Mouse (Mus musculus) forebrain, embryonic 16.5 days (tissue): ENCODE measurements around the gene Stxbp1. TPM values are rescaled to one million over a fixed set of nuclear protein-coding genes. Genes with fewer than 3 reads are reported as not detected.

Experiments used
- ATAC-seq: fragments of 200-750 bp; cut with Nextera tagmentation; 2 replicates; pipeline ENCODE4 v1.8.0; 2017; ENCODE audit warnings: mild to moderate bottlenecking, moderate library complexity
- H3K27ac ChIP-seq: fragments of 300-500 bp; sonication (generic); 2 replicates; pipeline ENCODE4 v1.5.1; 2014; ENCODE audit warnings: low read length, control low read depth
- H3K27me3 ChIP-seq: fragments of 300-500 bp; sonication (generic); replicated peaks from 2 replicates; pipeline ENCODE4 v1.6.1; 2014; ENCODE audit warnings: low read length; ENCODE audit not compliant: control insufficient read depth, insufficient read depth
- H3K36me3 ChIP-seq: fragments of 300-500 bp; sonication (generic); 2 replicates; pipeline ENCODE4 v1.6.1; 2014; ENCODE audit not compliant: control insufficient read depth, insufficient read depth
- H3K4me1 ChIP-seq: fragments of 300-500 bp; sonication (generic); replicated peaks from 2 replicates; pipeline ENCODE4 v1.6.1; 2014; ENCODE audit warnings: low read length; ENCODE audit not compliant: control insufficient read depth, insufficient read depth
- H3K4me2 ChIP-seq: fragments of 300-500 bp; sonication (generic); 2 replicates; pipeline ENCODE4 v1.6.1; 2014; ENCODE audit warnings: mild to moderate bottlenecking, low read length, control low read depth
- H3K4me3 ChIP-seq: fragments of 300-500 bp; sonication (generic); replicated peaks from 2 replicates; pipeline ENCODE4 v1.5.1; 2014; ENCODE audit warnings: mild to moderate bottlenecking, low read length, control low read depth
- H3K9ac ChIP-seq: fragments of 300-500 bp; sonication (generic); replicated peaks from 2 replicates; pipeline ENCODE4 v1.6.1; 2014; ENCODE audit warnings: low read depth, low read length, control low read depth
- H3K9me3 ChIP-seq: fragments of 300-500 bp; sonication (generic); 2 replicates; pipeline ENCODE4 v1.6.1; 2016; ENCODE audit warnings: low read length; ENCODE audit not compliant: control insufficient read depth
- WGBS: fragments of 180-500 bp; shearing (Covaris S2); extraction: QIAGEN DNeasy Blood & Tissue Kit; methylation state at CpG from one replicate; pipeline ENCODE4 v1.1.7; 2014; 5-methylcytosine and 5-hydroxymethylcytosine counted together
- polyA plus RNA-seq: library from polyadenylated mRNA; unstranded; fragments of >200 nt; fragmentation: Nextera tagmentation; extraction: Ambion mirVana; gene quantifications from 2 replicates; pipeline ENCODE4 v1.2.1, GENCODE M21; 2015

Gene Stxbp1
- polyA plus RNA-seq, 1 experiment from 2014 or later, result 251 TPM

DNA sequence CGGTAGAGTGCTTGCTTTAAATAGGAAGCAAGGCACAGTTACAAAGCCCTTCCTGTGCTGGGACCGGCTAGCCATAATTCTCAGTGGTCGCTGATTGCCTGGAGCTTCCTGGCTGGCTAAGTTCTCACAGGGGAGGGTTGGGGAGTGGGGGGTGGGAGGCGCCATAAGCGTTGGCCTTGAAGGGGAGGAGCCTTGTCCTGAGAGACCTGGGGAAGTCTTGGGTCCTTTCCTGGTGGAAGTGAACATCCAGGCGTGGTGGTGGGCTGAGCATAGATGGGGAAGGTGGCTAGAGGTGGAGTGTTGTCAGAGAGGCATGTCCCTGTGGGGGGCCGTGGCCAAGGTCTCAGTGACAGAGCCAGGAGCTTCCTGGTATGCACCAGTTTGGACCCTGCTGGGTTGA, 37.7 kb upstream of the Stxbp1 start:
- no peak overlapping the region for H3K4me3 ChIP-seq
- no peak overlapping the region for H3K9ac ChIP-seq
- peaks cover 21% of the 10 kb centered on the region for H3K4me1 ChIP-seq
- no peak overlapping the region for H3K4me2 ChIP-seq
- no peak for ATAC-seq
- WGBS, result 39% methylated on average over 7 of the region's 7 CpGs
- H3K27ac ChIP-seq, result no peak overlapping the region
- no peaks in the 10 kb centered on the region for H3K27me3 ChIP-seq
- H3K36me3 ChIP-seq, result no peaks in the 10 kb centered on the region
- H3K9me3 ChIP-seq, result no peaks in the 10 kb centered on the region

GRCm38 (mm10) chr2:32882283-32883043, 35.4 kb upstream of the Stxbp1 start:
- Histone ChIP-seq H3K36me3 (no peaks in the 10 kb centered on the region), H3K9me3 (no peaks in the 10 kb centered on the region), H3K27me3 (no peaks in the 10 kb centered on the region), H3K9ac (no peak overlapping the region), H3K4me1 (peaks cover 36% of the 10 kb centered on the region), H3K4me2 (no peak overlapping the region), H3K4me3 (no peak overlapping the region), H3K27ac (no peak overlapping the region)
- peak; percentile 21; the same call in 1 of the 2 replicates for ATAC-seq
- 71% methylated on average over 11 of the region's 21 CpGs for WGBS

- Histone ChIP-seq H3K36me3 (no peaks in the 10 kb centered on the region), H3K9ac (no peak overlapping the region), H3K4me3 (no peak overlapping the region), H3K27me3 (no peaks in the 10 kb centered on the region), H3K27ac (no peak overlapping the region), H3K4me1 (peaks cover 44% of the 10 kb centered on the region), H3K4me2 (no peak overlapping the region), H3K9me3 (no peaks in the 10 kb centered on the region)
- no peak for ATAC-seq
- 37% methylated on average over 3 of the region's 3 CpGs for WGBS
Measured at GRCm38 (mm10) chr2:32881723-32882122, 34.7 kb upstream of the Stxbp1 start.

DNA sequence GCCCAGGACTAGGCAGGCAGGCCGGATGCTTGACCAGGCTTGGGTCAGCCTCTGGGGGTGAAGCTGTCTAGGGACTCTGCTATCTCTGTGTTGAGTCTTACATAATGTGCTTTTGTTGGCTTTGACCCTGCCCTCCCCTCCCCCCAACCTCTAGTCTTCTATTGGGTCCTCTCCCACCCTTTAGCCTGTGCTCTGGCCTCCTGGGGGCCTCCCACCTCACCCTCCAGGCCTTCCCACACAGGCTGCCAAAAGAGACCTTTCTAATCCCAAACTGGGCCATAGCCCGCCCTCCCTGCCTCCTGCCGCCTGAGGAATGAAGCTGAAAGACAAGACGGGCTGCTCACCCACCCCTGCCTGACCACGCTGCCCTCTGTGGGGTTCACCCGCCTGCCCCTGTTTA, 34.0 kb upstream of the Stxbp1 start:
- no peaks in the 10 kb centered on the region for H3K9me3 ChIP-seq
- H3K4me2 ChIP-seq, result no peak overlapping the region
- no peak for ATAC-seq
- no peak overlapping the region for H3K9ac ChIP-seq
- no peak overlapping the region for H3K4me3 ChIP-seq
- H3K27me3 ChIP-seq, result no peaks in the 10 kb centered on the region
- H3K4me1 ChIP-seq, result peaks cover 44% of the 10 kb centered on the region
- WGBS, result 37% methylated on average over 6 of the region's 6 CpGs
- H3K27ac ChIP-seq, result no peak overlapping the region
- H3K36me3 ChIP-seq, result no peaks in the 10 kb centered on the region

GRCm38 (mm10) chr2:32879593-32879992, 32.5 kb upstream of the Stxbp1 start:
- no peak for ATAC-seq
- H3K4me1 ChIP-seq, result peaks cover 48% of the 10 kb centered on the region
- 84% methylated on average over 5 of the region's 5 CpGs for WGBS
- no peaks in the 10 kb centered on the region for H3K36me3 ChIP-seq
- H3K27ac ChIP-seq, result no peak overlapping the region
- no peak overlapping the region for H3K4me3 ChIP-seq
- H3K9me3 ChIP-seq, result no peaks in the 10 kb centered on the region
- H3K9ac ChIP-seq, result no peak overlapping the region
- no peak overlapping the region for H3K4me2 ChIP-seq
- no peaks in the 10 kb centered on the region for H3K27me3 ChIP-seq

- ATAC-seq, result no peak
- Histone ChIP-seq H3K36me3 (no peaks in the 10 kb centered on the region), H3K4me3 (peak overlapping the region; percentile 4; the same call in 1 of the 2 replicates), H3K4me2 (peak overlapping the region; percentile 84), H3K27ac (no peak overlapping the region), H3K9ac (peak overlapping the region; percentile 30), H3K9me3 (no peaks in the 10 kb centered on the region), H3K4me1 (peaks cover 57% of the 10 kb centered on the region), H3K27me3 (no peaks in the 10 kb centered on the region)
- WGBS, result 69% methylated on average over 3 of the region's 3 CpGs
Measured at GRCm38 (mm10) chr2:32878396-32878795, 31.4 kb upstream of the Stxbp1 start.

- ATAC-seq, result no peak
- H3K36me3 ChIP-seq, result no peaks in the 10 kb centered on the region
- peak overlapping the region; percentile 85 for H3K4me3 ChIP-seq
- H3K9ac ChIP-seq, result peak overlapping the region; percentile 98
- no peaks in the 10 kb centered on the region for H3K9me3 ChIP-seq
- H3K4me1 ChIP-seq, result peaks cover 57% of the 10 kb centered on the region
- 53% methylated on average over 6 of the region's 6 CpGs for WGBS
- no peaks in the 10 kb centered on the region for H3K27me3 ChIP-seq
- H3K4me2 ChIP-seq, result peak overlapping the region; percentile 84
- H3K27ac ChIP-seq, result no peak overlapping the region
Measured at GRCm38 (mm10) chr2:32877761-32878393, 30.8 kb upstream of the Stxbp1 start.

DNA sequence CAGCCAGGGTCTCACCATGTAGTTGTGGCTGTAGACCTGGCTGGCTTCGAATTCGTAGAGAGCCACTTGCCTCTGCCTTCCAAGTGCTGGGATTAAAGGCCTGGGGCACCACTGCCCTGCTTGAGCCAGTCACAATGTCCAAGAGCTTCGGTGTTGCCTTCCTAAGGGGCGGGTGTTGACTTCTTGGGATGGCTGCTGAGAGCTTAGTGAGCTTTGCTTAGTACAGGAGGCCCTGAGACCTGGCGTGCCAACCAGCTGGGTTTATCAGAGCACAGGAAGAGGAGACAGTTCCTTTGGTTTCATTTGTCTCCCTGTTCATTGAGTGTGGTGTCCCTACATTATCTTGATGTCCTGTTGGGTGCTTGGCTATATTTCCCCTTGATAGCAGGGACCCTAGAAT, 30.3 kb upstream of the Stxbp1 start:
- Histone ChIP-seq H3K9me3 (no peaks in the 10 kb centered on the region), H3K4me1 (peaks cover 57% of the 10 kb centered on the region), H3K36me3 (no peaks in the 10 kb centered on the region), H3K4me2 (peak overlapping the region; percentile 84), H3K27me3 (no peaks in the 10 kb centered on the region), H3K27ac (no peak overlapping the region), H3K4me3 (peak overlapping the region; percentile 85), H3K9ac (peak overlapping the region; percentile 98)
- WGBS, result 32% methylated on average over 5 of the region's 5 CpGs
- ATAC-seq, result no peak

- Histone ChIP-seq H3K4me1 (peaks cover 53% of the 10 kb centered on the region), H3K27ac (peak overlapping the region; percentile 90), H3K9me3 (no peaks in the 10 kb centered on the region), H3K4me3 (peak overlapping the region; percentile 85), H3K36me3 (no peaks in the 10 kb centered on the region), H3K27me3 (no peaks in the 10 kb centered on the region), H3K4me2 (peak overlapping the region; percentile 84), H3K9ac (peak overlapping the region; percentile 98)
- ATAC-seq, result peak; percentile 24
- WGBS, result 2% methylated on average over 20 of the region's 20 CpGs
Measured at GRCm38 (mm10) chr2:32876490-32877302, 29.7 kb upstream of the Stxbp1 start.
